Mouse (Mus musculus) T-helper 2 cell (primary cell): ENCODE results near the gene Gm17387.

Source experiments
- in situ Hi-C: fragments of 300-600 bp; cut with MboI, MseI; formaldehyde crosslinking; loops from one replicate; pipeline ENCODE4 v1.15.1; 2025; ENCODE audit warnings: high pct_unique_total_duplicates

The Gm17387 gene

GRCm38 (mm10) chr7:141028831-141029230 is at the start of gene Gm17387:
Gene Gm17387 (plus strand): TSS chr7:141029131.
- in situ Hi-C loops, result no loop called here

- in situ Hi-C loops, result no loop called here
Observed at GRCm38 (mm10) chr7:140981704-140982103, 47.2 kb upstream of the Gm17387 start.

GRCm38 (mm10) chr7:140982971-140983370 is 46.0 kb upstream of the Gm17387 start:
- in situ Hi-C loops, result no loop called here

GRCm38 (mm10) chr7:140987182-140988138 is 41.5 kb upstream of the Gm17387 start:
- in situ Hi-C loops, result no loop called here

- in situ Hi-C loops, result no loop called here
Observed at GRCm38 (mm10) chr7:140989022-140989421, 39.9 kb upstream of the Gm17387 start.

GRCm38 (mm10) chr7:140990185-140990584 is 38.7 kb upstream of the Gm17387 start:
- in situ Hi-C loops, result no loop called here

- in situ Hi-C loops, result no loop called here
Observed at GRCm38 (mm10) chr7:140990622-140991021, 38.3 kb upstream of the Gm17387 start.

GRCm38 (mm10) chr7:140991117-140991689 is 37.7 kb upstream of the Gm17387 start:
- in situ Hi-C loops, result no loop called here

GRCm38 (mm10) chr7:140997817-140998216 is 31.1 kb upstream of the Gm17387 start:
- in situ Hi-C loops, result no loop called here

GRCm38 (mm10) chr7:140998853-140999700 is 29.9 kb upstream of the Gm17387 start:
- in situ Hi-C loops, result no loop called here

GRCm38 (mm10) chr7:141000881-141001708 is 27.8 kb upstream of the Gm17387 start:
- in situ Hi-C loops, result no loop called here

GRCm38 (mm10) chr7:141003248-141004010 is 25.5 kb upstream of the Gm17387 start:
- in situ Hi-C loops, result no loop called here

GRCm38 (mm10) chr7:141006446-141006845 is 22.5 kb upstream of the Gm17387 start:
- in situ Hi-C loops, result no loop called here

GRCm38 (mm10) chr7:141006914-141007313 is 22.0 kb upstream of the Gm17387 start:
- in situ Hi-C loops, result no loop called here

- in situ Hi-C loops, result no loop called here
Observed at GRCm38 (mm10) chr7:141008312-141008761, 20.6 kb upstream of the Gm17387 start.

- in situ Hi-C loops, result no loop called here
Observed at GRCm38 (mm10) chr7:141008938-141009660, 19.8 kb upstream of the Gm17387 start.

GRCm38 (mm10) chr7:141009665-141010064 is 19.3 kb upstream of the Gm17387 start:
- in situ Hi-C loops, result loop anchor here (5.0 kb wide), 1 partner anchor 38 kb away; no protein-coding TSS in a partner anchor

GRCm38 (mm10) chr7:141010593-141010992 is 18.3 kb upstream of the Gm17387 start, which contains the start of gene Ifitm3:
Gene Ifitm3 (minus strand): TSS chr7:141010770.
- in situ Hi-C loops, result loop anchor here (5.0 kb wide), 1 partner anchor 37 kb away; no protein-coding TSS in a partner anchor

- in situ Hi-C loops, result loop anchor here (5.0 kb wide), 1 partner anchor 36 kb away; no protein-coding TSS in a partner anchor
Observed at GRCm38 (mm10) chr7:141011238-141011770, 17.6 kb upstream of the Gm17387 start.
